Mouse (Mus musculus): ENCODE measurements at regions not wholly inside any gene's neighbourhood (a gene's known extent, or its start where the extent isn't known, plus 50 kb on each side); places are given as distances from the start of the nearest gene placed in this dataset.

DNA sequence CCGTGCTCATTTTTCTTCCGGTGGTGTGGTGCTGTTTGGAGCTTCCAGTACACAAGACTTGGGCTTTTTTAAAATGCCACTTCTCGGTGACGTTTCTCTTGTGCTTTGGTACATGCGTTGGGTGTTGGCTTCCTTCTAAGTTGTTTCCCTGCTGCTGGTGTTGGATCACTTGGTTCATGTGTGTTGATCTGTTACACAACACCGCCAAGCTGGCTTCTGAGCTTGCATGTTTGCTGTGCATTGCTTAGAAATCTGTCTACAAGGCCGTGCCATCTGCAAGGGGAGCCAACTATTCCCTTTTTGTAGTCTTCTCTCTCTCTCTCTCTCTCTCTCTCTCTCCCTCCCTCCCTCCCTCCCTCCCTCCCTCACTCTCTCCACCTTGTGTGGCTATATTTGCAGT is 68.7 kb upstream of the Ajap1 start:
- TF ChIP-seq CTCF (IDR thresholded peaks at IDR 0.05; ENCODE audit: low read depth) (no peak), EP300 (IDR thresholded peaks at IDR 0.05; ENCODE audit: low read depth) (no peak)
- Histone ChIP-seq H3K9ac (replicated peaks) (no peak overlapping the region), H3K4me3 (ENCODE audit: insufficient read depth in 1 of 2, low read depth in 2 of 2, low read length in 2 of 2) (no peak overlapping the region), H3K27me3 (ENCODE audit: control insufficient read depth, insufficient read depth, low read length) (no peaks in the 10 kb centered on the region), H3K4me2 (ENCODE audit: low read depth) (no peak overlapping the region), H3K4me1 (replicated peaks; ENCODE audit: control insufficient read depth in 2 of 2, insufficient read depth in 2 of 2, low read length in 1 of 2) (no peaks in the 10 kb centered on the region), H3K27ac (no peak overlapping the region), H3K36me3 (replicated peaks; ENCODE audit: control insufficient read depth, insufficient read depth, low read depth) (no peaks in the 10 kb centered on the region), H3K9me3 (ENCODE audit: control insufficient read depth, low read length) (no peaks in the 10 kb centered on the region; the same call in 1 of the 2 replicates)
- WGBS (ENCODE audit: insufficient replicate concordance) = 65% methylated on average over 7 of the region's 7 CpGs
- ATAC-seq (ENCODE audit: insufficient read depth) (no peak), DNase-seq (ENCODE audit: low read depth in 3 of 3, low spot score in 3 of 3) (no peak)

DNA sequence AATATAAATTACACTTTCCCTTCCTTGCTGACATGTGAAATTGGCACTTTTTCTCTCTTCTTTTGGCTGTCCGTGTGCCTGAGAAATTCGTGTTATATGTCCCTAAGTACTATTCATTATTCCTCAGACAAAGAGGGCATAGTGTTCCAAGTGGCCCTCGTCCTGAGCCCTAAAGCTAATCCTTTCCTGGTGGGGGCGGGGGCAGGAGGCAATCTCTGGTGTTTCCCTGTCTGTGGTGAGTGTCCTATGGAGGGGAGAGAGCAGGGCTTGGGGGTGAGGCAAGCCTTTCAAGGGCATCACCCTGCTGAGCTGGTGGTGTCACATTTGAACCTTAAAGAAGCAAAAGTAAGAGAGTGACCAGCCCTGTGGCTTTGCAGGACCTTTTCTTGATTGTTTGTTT is 69.9 kb upstream of the Ajap1 start:
- 35% methylated on average over 4 of the region's 4 CpGs for WGBS (ENCODE audit: insufficient replicate concordance)
- no peaks in the 10 kb centered on the region for H3K36me3 ChIP-seq (replicated peaks; ENCODE audit: control insufficient read depth, insufficient read depth, low read depth)
- no peaks in the 10 kb centered on the region; the same call in 1 of the 2 replicates for H3K9me3 ChIP-seq (ENCODE audit: control insufficient read depth, low read length)
- TF ChIP-seq CTCF (IDR thresholded peaks at IDR 0.05; ENCODE audit: low read depth) (no peak), EP300 (IDR thresholded peaks at IDR 0.05; ENCODE audit: low read depth) (no peak)
- no peaks in the 10 kb centered on the region for H3K4me1 ChIP-seq (replicated peaks; ENCODE audit: control insufficient read depth in 2 of 2, insufficient read depth in 2 of 2, low read length in 1 of 2)
- no peak overlapping the region for H3K4me3 ChIP-seq (ENCODE audit: insufficient read depth in 1 of 2, low read depth in 2 of 2, low read length in 2 of 2)
- ATAC-seq (ENCODE audit: insufficient read depth) = no peak
- H3K27me3 ChIP-seq (ENCODE audit: control insufficient read depth, insufficient read depth, low read length) = no peaks in the 10 kb centered on the region
- H3K27ac ChIP-seq = no peak overlapping the region
- H3K9ac ChIP-seq (replicated peaks) = no peak overlapping the region
- no peak overlapping the region for H3K4me2 ChIP-seq (ENCODE audit: low read depth)
- DNase-seq (ENCODE audit: low read depth in 3 of 3, low spot score in 3 of 3) = no peak

DNA sequence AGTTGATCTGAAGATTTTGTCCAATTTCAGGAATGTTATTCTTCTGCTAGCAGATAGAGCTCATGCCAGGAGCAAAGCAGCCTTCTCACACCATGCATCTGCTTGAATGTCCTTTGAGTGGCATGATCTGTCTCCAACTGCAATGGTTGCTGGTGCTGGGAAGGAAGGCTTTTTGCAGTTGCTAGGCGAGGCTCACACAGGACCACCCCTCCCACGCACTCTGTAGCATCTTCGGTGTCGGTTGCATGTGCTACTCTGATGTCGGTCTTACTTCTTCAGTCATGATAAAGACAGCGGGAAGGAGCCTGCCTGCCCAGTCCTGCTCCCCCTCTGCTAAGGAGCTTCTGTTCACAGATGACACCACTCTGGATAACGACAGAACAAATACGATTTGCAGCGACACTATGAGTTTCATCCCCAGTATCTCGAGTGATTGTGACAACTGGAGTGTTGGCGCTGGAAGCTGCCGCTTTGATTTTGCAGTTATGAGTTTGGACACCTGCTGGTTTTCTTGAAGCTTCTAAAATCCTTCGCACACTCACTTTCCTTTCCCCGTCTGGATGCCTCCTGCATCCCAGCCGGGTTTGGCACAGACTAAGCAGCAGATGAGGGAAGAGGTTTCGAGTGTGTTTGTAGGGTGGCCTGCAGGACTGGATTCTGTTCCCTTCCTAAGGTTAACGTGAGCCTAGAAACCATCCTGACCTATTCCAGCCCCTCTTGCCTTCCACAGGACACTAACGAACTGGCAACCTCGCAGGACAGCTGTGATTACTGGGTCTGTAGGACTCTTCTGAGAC is 75.4 kb upstream of the Ajap1 start:
- no peak for DNase-seq (ENCODE audit: low read depth in 3 of 3, low spot score in 3 of 3)
- no peak for TF ChIP-seq CTCF (IDR thresholded peaks at IDR 0.05; ENCODE audit: low read depth)
- TF ChIP-seq EP300 (IDR thresholded peaks at IDR 0.05; ENCODE audit: low read depth) = no peak

DNA sequence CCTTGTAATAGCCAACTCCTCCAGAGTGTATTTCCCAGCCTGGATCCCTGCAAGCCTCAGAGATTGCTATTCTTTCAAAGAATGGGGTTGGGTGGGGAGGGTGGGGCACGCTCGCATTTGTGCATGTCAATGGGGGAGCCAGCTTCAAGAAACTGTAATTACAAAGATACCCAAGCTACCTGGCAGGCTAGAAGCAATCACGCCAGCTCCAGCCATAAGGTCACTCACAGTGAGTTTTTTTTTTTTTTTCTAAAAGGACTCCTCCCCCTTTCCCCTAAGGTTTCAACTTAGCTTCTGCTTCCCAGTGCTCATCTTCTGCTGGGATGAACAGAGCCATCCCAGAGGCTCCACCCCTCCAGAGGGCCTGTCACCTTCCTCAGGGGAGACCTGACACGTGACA is 77.0 kb upstream of the Ajap1 start:
- TF ChIP-seq EP300 (IDR thresholded peaks at IDR 0.05; ENCODE audit: low read depth) (no peak), CTCF (IDR thresholded peaks at IDR 0.05; ENCODE audit: low read depth) (no peak)
- no peaks in the 10 kb centered on the region for H3K4me1 ChIP-seq (replicated peaks; ENCODE audit: control insufficient read depth in 2 of 2, insufficient read depth in 2 of 2, low read length in 1 of 2)
- no peak for ATAC-seq (ENCODE audit: insufficient read depth)

More for the DNA sequence above, 75.4 kb upstream of the Ajap1 start:
- ATAC-seq (ENCODE audit: insufficient read depth) = no peak
- Histone ChIP-seq H3K9me3 (ENCODE audit: control insufficient read depth, low read length) (no peaks in the 10 kb centered on the region), H3K36me3 (replicated peaks; ENCODE audit: control insufficient read depth, insufficient read depth, low read depth) (no peaks in the 10 kb centered on the region), H3K27me3 (ENCODE audit: control insufficient read depth, insufficient read depth, low read length) (no peaks in the 10 kb centered on the region), H3K9ac (replicated peaks) (no peak overlapping the region), H3K27ac (no peak overlapping the region), H3K4me3 (ENCODE audit: insufficient read depth in 1 of 2, low read depth in 2 of 2, low read length in 2 of 2) (no peak overlapping the region), H3K4me1 (replicated peaks; ENCODE audit: control insufficient read depth in 2 of 2, insufficient read depth in 2 of 2, low read length in 1 of 2) (no peaks in the 10 kb centered on the region), H3K4me2 (ENCODE audit: low read depth) (no peak overlapping the region)
- WGBS (ENCODE audit: insufficient replicate concordance) = 64% methylated on average over 19 of the region's 19 CpGs

DNA sequence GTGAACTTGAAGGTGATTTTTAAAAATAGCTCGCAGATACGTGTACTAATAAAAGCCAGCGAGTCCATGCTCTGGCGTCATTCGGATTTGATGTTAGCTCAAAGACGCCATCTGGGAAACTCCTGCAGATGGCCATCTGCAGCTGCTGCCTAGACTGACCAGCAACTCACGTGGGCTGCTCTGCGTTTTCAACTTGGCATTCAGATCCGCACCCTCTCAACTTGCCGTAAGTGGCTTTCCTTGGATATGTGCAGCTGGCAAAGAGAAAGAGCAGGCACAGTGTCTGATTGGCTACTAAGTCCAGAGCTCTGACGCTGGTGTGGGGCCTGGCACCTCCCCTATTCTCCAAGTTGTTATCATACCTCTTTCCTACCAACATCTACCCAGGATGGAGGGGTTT is 77.6 kb upstream of the Ajap1 start:
- Histone ChIP-seq H3K4me2 (ENCODE audit: low read depth) (no peak overlapping the region), H3K9me3 (ENCODE audit: control insufficient read depth, low read length) (no peaks in the 10 kb centered on the region), H3K27me3 (ENCODE audit: control insufficient read depth, insufficient read depth, low read length) (no peaks in the 10 kb centered on the region), H3K36me3 (replicated peaks; ENCODE audit: control insufficient read depth, insufficient read depth, low read depth) (no peaks in the 10 kb centered on the region), H3K4me3 (ENCODE audit: insufficient read depth in 1 of 2, low read depth in 2 of 2, low read length in 2 of 2) (no peak overlapping the region), H3K4me1 (replicated peaks; ENCODE audit: control insufficient read depth in 2 of 2, insufficient read depth in 2 of 2, low read length in 1 of 2) (no peaks in the 10 kb centered on the region), H3K9ac (replicated peaks) (no peak overlapping the region), H3K27ac (no peak overlapping the region)
- TF ChIP-seq EP300 (IDR thresholded peaks at IDR 0.05; ENCODE audit: low read depth) = no peak
- no peak for TF ChIP-seq CTCF (IDR thresholded peaks at IDR 0.05; ENCODE audit: low read depth)
- DNase-seq (ENCODE audit: low read depth in 3 of 3, low spot score in 3 of 3) = no peak
- no peak for ATAC-seq (ENCODE audit: insufficient read depth)
- WGBS (ENCODE audit: insufficient replicate concordance) = 57% methylated on average over 11 of the region's 11 CpGs

More for the DNA sequence above, 77.0 kb upstream of the Ajap1 start:
- Histone ChIP-seq H3K27me3 (ENCODE audit: control insufficient read depth, insufficient read depth, low read length) (no peaks in the 10 kb centered on the region), H3K4me3 (ENCODE audit: insufficient read depth in 1 of 2, low read depth in 2 of 2, low read length in 2 of 2) (no peak overlapping the region), H3K9me3 (ENCODE audit: control insufficient read depth, low read length) (no peaks in the 10 kb centered on the region), H3K9ac (replicated peaks) (no peak overlapping the region), H3K36me3 (replicated peaks; ENCODE audit: control insufficient read depth, insufficient read depth, low read depth) (no peaks in the 10 kb centered on the region), H3K4me2 (ENCODE audit: low read depth) (no peak overlapping the region), H3K27ac (no peak overlapping the region)
- WGBS (ENCODE audit: insufficient replicate concordance) = 43% methylated on average over 4 of the region's 4 CpGs
- no peak for DNase-seq (ENCODE audit: low read depth in 3 of 3, low spot score in 3 of 3)
